Mouse (Mus musculus): ENCODE measurements around the gene Hyal2. TPM values are rescaled to one million over a fixed set of nuclear protein-coding genes. Genes with fewer than 3 reads are reported as not detected.

Hyal2 gene
- polyA plus RNA-seq, 1 experiment, result 39.8 TPM

DNA sequence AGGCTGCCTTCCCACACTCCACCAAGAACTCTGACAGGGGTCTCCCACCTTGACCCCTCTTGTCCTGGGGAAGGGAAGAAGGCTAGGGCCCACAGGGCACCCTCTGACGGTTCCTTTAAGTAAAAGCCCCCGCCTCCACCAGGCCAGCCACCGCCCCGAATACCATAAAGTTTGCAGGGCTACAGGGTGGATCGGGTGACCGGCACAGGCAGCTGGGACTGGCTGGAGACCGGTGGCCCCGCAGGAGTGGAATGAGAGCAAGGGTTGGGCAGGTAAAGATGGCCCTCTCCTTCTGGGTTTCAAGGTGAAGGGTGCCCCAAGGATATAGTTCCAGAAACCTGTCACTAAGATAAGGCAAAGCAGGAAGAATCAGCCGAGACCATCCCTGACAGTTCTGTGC is 38.8 kb downstream of the Hyal2 start:
- Histone ChIP-seq H3K27me3 (ENCODE audit: control insufficient read depth, insufficient read depth, low read length) (no peaks in the 10 kb centered on the region), H3K4me1 (replicated peaks; ENCODE audit: control insufficient read depth, insufficient read depth, low read length) (peaks cover 6% of the 10 kb centered on the region), H3K36me3 (ENCODE audit: control insufficient read depth, insufficient read depth, low read length) (no peaks in the 10 kb centered on the region), H3K27ac (ENCODE audit: control insufficient read depth, insufficient read depth, low read length) (no peak overlapping the region), H3K4me3 (ENCODE audit: control insufficient read depth, insufficient read depth, low read length) (no peak overlapping the region)
- DNase-seq, result no peak
- 86% methylated on average over 9 of the region's 9 CpGs for WGBS
- TF ChIP-seq POLR2A (IDR thresholded peaks at IDR 0.05; ENCODE audit: control insufficient read depth, extremely low read depth, insufficient read depth, low read length, poor library complexity) (no peak), CTCF (IDR thresholded peaks at IDR 0.05; ENCODE audit: borderline replicate concordance, control insufficient read depth, extremely low read depth, insufficient read depth, low read length, poor library complexity) (no peak)

- no peaks in the 10 kb centered on the region for H3K36me3 ChIP-seq (ENCODE audit: control insufficient read depth, insufficient read depth, low read length)
- no peak overlapping the region for H3K4me3 ChIP-seq (ENCODE audit: control insufficient read depth, insufficient read depth, low read length)
- H3K27me3 ChIP-seq (ENCODE audit: control insufficient read depth, insufficient read depth, low read length), result no peaks in the 10 kb centered on the region
- WGBS, result 93% methylated on average over 2 of the region's 2 CpGs
- H3K27ac ChIP-seq (ENCODE audit: control insufficient read depth, insufficient read depth, low read length), result no peak overlapping the region
- no peak for TF ChIP-seq POLR2A (IDR thresholded peaks at IDR 0.05; ENCODE audit: control insufficient read depth, extremely low read depth, insufficient read depth, low read length, poor library complexity)
- TF ChIP-seq CTCF (IDR thresholded peaks at IDR 0.05; ENCODE audit: borderline replicate concordance, control insufficient read depth, extremely low read depth, insufficient read depth, low read length, poor library complexity), result no peak
- no peak for DNase-seq
- peaks cover 11% of the 10 kb centered on the region for H3K4me1 ChIP-seq (replicated peaks; ENCODE audit: control insufficient read depth, insufficient read depth, low read length)
These were observed 39.3 kb downstream of the Hyal2 start for GRCm38 (mm10) chr9:107607036-107607435.

DNA sequence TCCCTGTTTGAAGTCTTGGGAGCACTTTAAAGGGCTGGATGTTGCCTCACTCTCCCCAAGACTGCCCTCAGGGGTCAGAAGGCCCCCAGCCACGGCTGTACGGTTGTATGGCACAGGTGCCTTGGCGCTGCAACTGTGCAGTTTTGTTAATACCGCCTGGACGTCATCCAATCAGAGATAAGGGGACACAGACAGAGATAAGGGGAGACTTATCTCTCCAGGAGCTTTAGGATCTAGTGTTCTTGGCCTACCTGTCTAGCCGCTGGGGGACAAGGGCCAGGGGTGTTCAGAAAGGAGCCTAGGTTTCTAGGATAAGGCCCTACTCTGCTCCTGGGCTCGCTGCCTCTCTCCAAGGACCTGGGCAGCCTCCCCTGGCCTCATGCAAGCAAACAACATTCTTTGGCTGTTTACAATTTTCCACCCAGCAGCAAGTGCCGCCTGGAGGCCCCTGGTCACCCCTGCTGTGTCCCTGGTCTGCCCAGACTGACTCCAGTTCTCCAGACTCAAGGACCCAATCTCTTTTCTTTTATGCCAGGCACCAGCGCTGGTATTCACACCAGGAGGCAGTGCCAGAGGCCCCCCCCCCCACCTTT is 40.0 kb downstream of the Hyal2 start:
- 88% methylated on average over 9 of the region's 9 CpGs for WGBS
- Histone ChIP-seq H3K27me3 (ENCODE audit: control insufficient read depth, insufficient read depth, low read length) (no peaks in the 10 kb centered on the region), H3K4me3 (ENCODE audit: control insufficient read depth, insufficient read depth, low read length) (no peak overlapping the region), H3K36me3 (ENCODE audit: control insufficient read depth, insufficient read depth, low read length) (no peaks in the 10 kb centered on the region), H3K4me1 (replicated peaks; ENCODE audit: control insufficient read depth, insufficient read depth, low read length) (peaks cover 14% of the 10 kb centered on the region), H3K27ac (ENCODE audit: control insufficient read depth, insufficient read depth, low read length) (no peak overlapping the region)
- no peak for DNase-seq
- no peak for TF ChIP-seq POLR2A (IDR thresholded peaks at IDR 0.05; ENCODE audit: control insufficient read depth, extremely low read depth, insufficient read depth, low read length, poor library complexity)
- TF ChIP-seq CTCF (IDR thresholded peaks at IDR 0.05; ENCODE audit: borderline replicate concordance, control insufficient read depth, extremely low read depth, insufficient read depth, low read length, poor library complexity), result no peak

DNA sequence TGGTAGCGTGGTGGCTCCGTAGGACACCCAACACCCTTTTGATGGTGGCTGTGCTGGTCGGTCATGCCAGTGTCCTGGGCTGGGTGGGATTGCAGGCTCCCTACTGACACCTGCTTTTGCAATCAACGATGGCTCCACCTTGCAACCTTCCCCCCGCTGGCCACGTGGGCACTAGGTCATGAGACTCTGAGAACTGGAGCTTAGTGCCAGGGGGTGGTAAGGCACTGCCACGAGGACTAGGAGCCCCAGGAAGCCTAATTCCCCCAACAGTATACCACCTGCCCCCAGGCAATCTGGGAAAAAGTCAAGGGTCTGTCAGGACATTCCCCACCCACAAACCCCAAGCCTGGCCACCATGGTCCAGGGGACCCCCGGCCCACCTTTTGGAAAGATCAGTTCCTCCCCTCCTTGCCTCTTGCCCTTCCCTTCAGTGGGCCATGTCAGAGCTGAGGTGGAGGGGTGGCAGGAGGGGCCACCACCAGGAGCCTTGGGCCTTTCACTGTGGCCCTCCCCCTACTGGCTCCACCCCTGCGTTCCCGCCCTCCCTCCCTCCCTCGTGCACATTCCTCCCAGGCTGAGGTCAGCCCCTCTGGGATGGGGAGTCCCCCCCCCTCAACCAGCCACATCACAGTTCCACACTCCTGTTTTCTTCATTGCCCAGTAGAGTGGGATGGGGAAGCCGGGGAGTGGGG is 41.1 kb downstream of the Hyal2 start, which contains the start of gene Sema3b:
Sema3b (minus strand) TSS at position 489 of the 692 bp plus-strand sequence.
- H3K4me3 ChIP-seq (ENCODE audit: control insufficient read depth, insufficient read depth, low read length), result no peak within 1 kb of the TSS
- DNase-seq, result no peak

DNA sequence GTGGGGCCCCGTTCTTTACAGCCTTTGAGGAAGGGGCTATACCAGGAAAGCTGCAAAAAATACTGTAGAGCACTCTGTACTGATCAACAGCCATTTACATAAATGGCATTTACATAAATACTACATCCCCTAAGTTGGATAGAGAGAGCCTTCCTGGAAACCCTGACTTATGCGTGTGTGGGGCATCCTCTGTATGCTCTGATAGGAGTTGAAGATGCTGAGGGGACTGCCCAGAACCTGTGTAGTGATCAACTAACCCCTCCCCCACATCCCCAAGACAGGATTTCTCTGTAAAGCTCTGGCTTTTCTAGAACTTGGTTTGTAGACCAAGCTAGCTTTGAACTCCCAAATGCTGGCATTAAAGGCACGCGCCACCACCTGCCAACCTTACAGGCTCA is 41.7 kb downstream of the Hyal2 start:
- Histone ChIP-seq H3K27ac (ENCODE audit: control insufficient read depth, insufficient read depth, low read length) (no peak overlapping the region), H3K36me3 (ENCODE audit: control insufficient read depth, insufficient read depth, low read length) (peaks cover 8% of the 10 kb centered on the region), H3K27me3 (ENCODE audit: control insufficient read depth, insufficient read depth, low read length) (no peaks in the 10 kb centered on the region), H3K4me1 (replicated peaks; ENCODE audit: control insufficient read depth, insufficient read depth, low read length) (peaks cover 19% of the 10 kb centered on the region), H3K4me3 (ENCODE audit: control insufficient read depth, insufficient read depth, low read length) (no peak overlapping the region)
- TF ChIP-seq CTCF (IDR thresholded peaks at IDR 0.05; ENCODE audit: borderline replicate concordance, control insufficient read depth, extremely low read depth, insufficient read depth, low read length, poor library complexity) (no peak), POLR2A (IDR thresholded peaks at IDR 0.05; ENCODE audit: control insufficient read depth, extremely low read depth, insufficient read depth, low read length, poor library complexity) (no peak)
- 91% methylated on average over 4 of the region's 4 CpGs for WGBS
- no peak for DNase-seq

More for the DNA sequence above, 41.1 kb downstream of the Hyal2 start, which contains the start of gene Sema3b:
- TF ChIP-seq POLR2A (IDR thresholded peaks at IDR 0.05; ENCODE audit: control insufficient read depth, extremely low read depth, insufficient read depth, low read length, poor library complexity) (no peak), CTCF (IDR thresholded peaks at IDR 0.05; ENCODE audit: borderline replicate concordance, control insufficient read depth, extremely low read depth, insufficient read depth, low read length, poor library complexity) (no peak)
- Histone ChIP-seq H3K36me3 (ENCODE audit: control insufficient read depth, insufficient read depth, low read length) (peaks cover 2% of the 10 kb centered on the region), H3K27me3 (ENCODE audit: control insufficient read depth, insufficient read depth, low read length) (no peaks in the 10 kb centered on the region), H3K4me1 (replicated peaks; ENCODE audit: control insufficient read depth, insufficient read depth, low read length) (peaks cover 19% of the 10 kb centered on the region), H3K27ac (ENCODE audit: control insufficient read depth, insufficient read depth, low read length) (no peak within 1 kb of the TSS)
- WGBS, result 84% methylated on average over 12 of the region's 12 CpGs

DNA sequence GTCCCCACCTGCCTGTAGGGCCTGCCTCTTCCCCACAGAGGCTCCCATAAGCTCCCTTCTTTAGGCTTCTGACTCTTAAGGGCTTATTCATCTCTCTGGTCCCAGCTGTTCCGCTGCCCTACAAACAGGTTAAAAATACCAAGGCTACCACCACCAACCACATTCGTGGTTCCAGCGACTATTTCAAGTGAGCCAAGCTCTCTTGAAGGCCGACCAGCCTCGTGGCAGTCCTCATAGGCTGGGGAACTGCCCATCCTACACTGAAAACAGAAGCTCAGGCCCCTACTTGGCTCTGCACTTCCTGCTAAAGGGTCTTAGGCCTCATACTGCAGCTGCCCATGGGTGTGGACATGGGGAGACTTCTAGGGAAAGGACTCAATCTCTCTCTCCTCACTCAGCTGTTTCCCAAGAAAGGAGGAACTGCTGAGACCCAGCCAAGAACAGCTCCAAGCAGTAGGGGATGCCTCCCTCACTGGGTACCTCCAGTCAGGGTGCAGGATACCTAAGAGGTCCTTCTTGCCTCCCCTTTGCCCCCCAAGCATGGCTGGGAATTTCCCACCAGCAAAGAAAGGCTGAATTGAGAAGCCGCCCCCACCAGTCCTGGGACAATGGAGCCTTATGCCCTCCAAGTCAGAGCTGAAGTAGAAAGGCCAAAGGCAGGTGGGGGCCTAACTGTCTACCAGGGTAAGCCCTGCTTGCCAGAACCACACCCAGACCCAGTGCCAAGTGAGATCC is 43.9 kb downstream of the Hyal2 start:
- peaks cover 19% of the 10 kb centered on the region for H3K4me1 ChIP-seq (replicated peaks; ENCODE audit: control insufficient read depth, insufficient read depth, low read length)
- no peak for DNase-seq
- peaks cover 29% of the 10 kb centered on the region for H3K36me3 ChIP-seq (ENCODE audit: control insufficient read depth, insufficient read depth, low read length)
- 39% methylated on average over 6 of the region's 6 CpGs for whole genome bisulfite sequencing
- peak overlapping the region; percentile 40; the same call in 1 of the 2 replicates for H3K4me3 ChIP-seq (ENCODE audit: control insufficient read depth, insufficient read depth, low read length)
- TF ChIP-seq CTCF (IDR thresholded peaks at IDR 0.05; ENCODE audit: borderline replicate concordance, control insufficient read depth, extremely low read depth, insufficient read depth, low read length, poor library complexity) (no peak), POLR2A (IDR thresholded peaks at IDR 0.05; ENCODE audit: control insufficient read depth, extremely low read depth, insufficient read depth, low read length, poor library complexity) (no peak)
- 0 out of 2 replicates have a peak overlapping the region, but pooled peaks have one; percentile 3 for H3K27ac ChIP-seq (ENCODE audit: control insufficient read depth, insufficient read depth, low read length)
- no peaks in the 10 kb centered on the region for H3K27me3 ChIP-seq (ENCODE audit: control insufficient read depth, insufficient read depth, low read length)

Data from thymus, adult 2 months (tissue).